Mouse (Mus musculus) ES-E14 (cell line): ENCODE data around the gene Nfe2. TPM values are rescaled to one million over a fixed set of nuclear protein-coding genes. Genes with fewer than 3 reads are reported as not detected.

Source experiments
- DNase-seq: peaks from one replicate; pipeline ENCODE4 v3.0.0-alpha.2; 2013; ENCODE audit warnings: low read depth, low spot score
- H3K27ac ChIP-seq: 2 replicates; pipeline ENCODE4 v1.5.1; 2012; ENCODE audit warnings: low read depth, mild to moderate bottlenecking, low read length, moderate library complexity, mixed read lengths; ENCODE audit not compliant: poor library complexity, insufficient read depth, severe bottlenecking
- H3K36me3 ChIP-seq: 2 replicates; pipeline ENCODE4 v1.6.1; 2012; ENCODE audit warnings: mild to moderate bottlenecking, low read length, moderate library complexity, mixed read lengths; ENCODE audit not compliant: control insufficient read depth, poor library complexity, insufficient read depth, severe bottlenecking
- H3K4me1 ChIP-seq, 2 experiments: fragments of 150-350 bp in 1 of 2; sonication (generic) in 1 of 2; 2 replicates each; pipeline ENCODE4 v1.6.1; 2012; ENCODE audit warnings: low read length in 2 of 2, mild to moderate bottlenecking in 1 of 2, mixed read lengths in 1 of 2; ENCODE audit not compliant: control insufficient read depth in 2 of 2, insufficient read depth in 2 of 2, poor library complexity in 1 of 2
- H3K4me3 ChIP-seq, 2 experiments: fragments of 150-350 bp in 1 of 2; sonication (generic) in 1 of 2; 2 replicates each; pipeline ENCODE4 v1.5.1; 2012; ENCODE audit warnings: low read length in 2 of 2, low read depth in 1 of 2, mild to moderate bottlenecking in 1 of 2, mixed read lengths in 1 of 2; ENCODE audit not compliant: insufficient read depth in 1 of 2, poor library complexity in 1 of 2, severe bottlenecking in 1 of 2
- H3K9ac ChIP-seq: 2 replicates; pipeline ENCODE4 v1.6.1; 2012; ENCODE audit warnings: low read depth, mild to moderate bottlenecking, low read length, mixed read lengths; ENCODE audit not compliant: poor library complexity, insufficient read depth, severe bottlenecking
- H3K9me3 ChIP-seq: fragments of 150-350 bp; sonication (generic); 2 replicates; pipeline ENCODE4 v1.6.1; 2012; ENCODE audit warnings: low read depth, mild to moderate bottlenecking, low read length; ENCODE audit not compliant: control insufficient read depth, insufficient read depth
- CHD2 ChIP-seq: IDR thresholded peaks from 2 replicates; pipeline ENCODE4 v1.6.1; 2014; ENCODE audit warnings: mild to moderate bottlenecking, low read depth, low read length, inconsistent platforms
- HCFC1 ChIP-seq: IDR thresholded peaks from 2 replicates; pipeline ENCODE4 v1.6.1; 2012; ENCODE audit warnings: low read length, inconsistent platforms, borderline replicate concordance; ENCODE audit not compliant: insufficient read depth
- MAFK ChIP-seq: IDR thresholded peaks from 2 replicates; pipeline ENCODE4 v1.6.1; 2014; ENCODE audit warnings: mild to moderate bottlenecking, low read depth, low read length, inconsistent platforms; ENCODE audit not compliant: insufficient read depth
- ZC3H11A ChIP-seq: IDR thresholded peaks from 2 replicates; pipeline ENCODE4 v1.6.1; 2012; ENCODE audit warnings: low read depth, mild to moderate bottlenecking, inconsistent platforms, low read length, borderline replicate concordance
- ZNF384 ChIP-seq: IDR thresholded peaks from 2 replicates; pipeline ENCODE4 v1.6.1; 2012; ENCODE audit warnings: low read depth, low read length, inconsistent platforms
- in situ Hi-C, 2 experiments: fragments of 600-800 bp; cut with MboI; formaldehyde crosslinking; loops; one replicate each; pipeline ENCODE4 v1.15.1; 2025; ENCODE audit warnings: low sequenced_read_pairs in 2 of 2, inconsistent platforms in 1 of 2; ENCODE audit not compliant: unreplicated experiment in 2 of 2
- total RNA-seq: library from RNA; depleted of rRNA; stranded (reverse); fragments of 300-350 nt; gene quantifications from 2 replicates; pipeline ENCODE4 v1.2.3, GENCODE M21; 2012; rRNA removed

Gene Nfe2
- 0.49 and 1.0 TPM in 2 replicates for total RNA-seq

- Histone ChIP-seq H3K27ac (no peak within 1 kb of the TSS), H3K4me3 (peak within 1 kb of the TSS; percentile 47 to 49), H3K9me3 (no peaks in the 10 kb centered on the region), H3K36me3 (no peaks in the 10 kb centered on the region), H3K4me1 (peaks cover 0 to 16% of the 10 kb centered on the region in 2 experiments; a peak in 2 of 4 replicates), H3K9ac (peak within 1 kb of the TSS; percentile 18)
- no peak for DNase-seq
- in situ Hi-C loops: no loop called here
- TF ChIP-seq ZNF384: no peak
- TF ChIP-seq ZC3H11A: no peak
- TF ChIP-seq HCFC1: no peak
- no peak for TF ChIP-seq MAFK
- TF ChIP-seq CHD2: no peak
Measured at GRCm38 (mm10) chr15:103257790-103258728, at the start of gene Nfe2. TSS of gene Nfe2 (minus strand) at chr15:103258403.

- Histone ChIP-seq H3K9ac (no peak overlapping the region), H3K27ac (no peak overlapping the region), H3K9me3 (no peaks in the 10 kb centered on the region), H3K4me3 (no peak overlapping the region), H3K36me3 (no peaks in the 10 kb centered on the region), H3K4me1 (peaks cover 6 to 8% of the 10 kb centered on the region in 2 experiments; a peak in 3 of 4 replicates)
- in situ Hi-C loops: loop anchor here in 1 of 2 experiments (25.0 kb wide), 1 partner anchor 320 kb away; the partner anchor contains the start of genes Hoxc6, Hoxc8 and Hoxc9
- TF ChIP-seq HCFC1 (no peak), ZC3H11A (peak; percentile 54; the same call in 1 of the 2 replicates), MAFK (no peak), CHD2 (no peak), ZNF384 (no peak)
- DNase-seq: peak; percentile 97
Measured at GRCm38 (mm10) chr15:103307125-103307524, 48.9 kb upstream of the Nfe2 start.

GRCm38 (mm10) chr15:103305792-103306645 lies 47.8 kb upstream of the Nfe2 start:
- H3K36me3 ChIP-seq: no peaks in the 10 kb centered on the region
- no peak for TF ChIP-seq CHD2
- no peak for TF ChIP-seq ZNF384
- TF ChIP-seq ZC3H11A: no peak
- H3K9ac ChIP-seq: no peak overlapping the region
- peak overlapping the region; percentile 61 to 63; a peak in 3 of 4 replicates for H3K4me3 ChIP-seq
- in situ Hi-C loops: loop anchor here in 1 of 2 experiments (25.0 kb wide), 1 partner anchor 319 kb away; the partner anchor contains the start of genes Hoxc6, Hoxc8 and Hoxc9
- no peak for DNase-seq
- no peaks in the 10 kb centered on the region; the same call in 1 of the 2 replicates for H3K9me3 ChIP-seq
- no peak overlapping the region for H3K27ac ChIP-seq
- H3K4me1 ChIP-seq: peaks cover 6 to 17% of the 10 kb centered on the region in 2 experiments; a peak in 3 of 4 replicates

GRCm38 (mm10) chr15:103305070-103305678 lies 47.0 kb upstream of the Nfe2 start:
- no peaks in the 10 kb centered on the region; the same call in 1 of the 2 replicates for H3K9me3 ChIP-seq
- H3K4me1 ChIP-seq: peaks cover 6 to 24% of the 10 kb centered on the region in 2 experiments; a peak in 3 of 4 replicates
- H3K4me3 ChIP-seq: peak overlapping the region; percentile 68 to 77
- no peak overlapping the region for H3K27ac ChIP-seq
- no peaks in the 10 kb centered on the region for H3K36me3 ChIP-seq
- in situ Hi-C loops: loop anchor here in 1 of 2 experiments (25.0 kb wide), 1 partner anchor 318 kb away; the partner anchor contains the start of genes Hoxc6, Hoxc8 and Hoxc9
- peak; percentile 95 for TF ChIP-seq CHD2
- TF ChIP-seq ZNF384: no peak
- TF ChIP-seq HCFC1: no peak; the same call in 1 of the 2 replicates
- no peak for TF ChIP-seq ZC3H11A
- TF ChIP-seq MAFK: no peak
- DNase-seq: peak; percentile 93
- peak overlapping the region; percentile 34 for H3K9ac ChIP-seq
